Mouse (Mus musculus) kidney, postnatal 0 days (tissue): ENCODE results near the gene Fam117a. TPM values are rescaled to one million over a fixed set of nuclear protein-coding genes. Genes with fewer than 3 reads are reported as not detected.

Experiments
- ATAC-seq: fragments of 200-750 bp; cut with Nextera tagmentation; replicated peaks from 2 replicates; pipeline ENCODE4 v1.8.0; 2017; ENCODE audit warnings: low read depth, moderate number of reproducible peaks, moderate TSS enrichment, moderate library complexity; ENCODE audit not compliant: low FRiP score
- DNase-seq: peaks from one replicate; pipeline ENCODE4 v3.0.0-alpha.2; 2016; ENCODE audit warnings: low spot score
- H3K27ac ChIP-seq: fragments of 300-500 bp; sonication (generic); 2 replicates; pipeline ENCODE4 v1.5.1; 2014; ENCODE audit warnings: mild to moderate bottlenecking
- H3K27me3 ChIP-seq: fragments of 300-500 bp; sonication (generic); 2 replicates; pipeline ENCODE4 v1.6.1; 2014; ENCODE audit warnings: low read length, mixed read lengths; ENCODE audit not compliant: insufficient read depth
- H3K36me3 ChIP-seq: fragments of 300-500 bp; sonication (generic); 2 replicates; pipeline ENCODE4 v1.6.1; 2014; ENCODE audit warnings: low read length, mixed read lengths; ENCODE audit not compliant: insufficient read depth
- H3K4me1 ChIP-seq: fragments of 300-500 bp; sonication (generic); replicated peaks from 2 replicates; pipeline ENCODE4 v1.6.1; 2014; ENCODE audit warnings: antibody characterized with exemption, low read length, mixed read lengths; ENCODE audit not compliant: insufficient read depth
- H3K4me2 ChIP-seq: fragments of 300-500 bp; sonication (generic); 2 replicates; pipeline ENCODE4 v1.6.1; 2014; ENCODE audit warnings: mild to moderate bottlenecking, low read length, moderate library complexity, mixed read lengths
- H3K4me3 ChIP-seq: fragments of 300-500 bp; sonication (generic); replicated peaks from 2 replicates; pipeline ENCODE4 v1.5.1; 2014; ENCODE audit warnings: low read depth, low read length
- H3K9ac ChIP-seq: fragments of 300-500 bp; sonication (generic); 2 replicates; pipeline ENCODE4 v1.6.1; 2014; ENCODE audit warnings: low read depth, low read length
- H3K9me3 ChIP-seq: fragments of 300-500 bp; sonication (generic); replicated peaks from 2 replicates; pipeline ENCODE4 v1.6.1; 2016; ENCODE audit warnings: low read length, inconsistent platforms, mixed read lengths
- CTCF ChIP-seq: IDR thresholded peaks from 2 replicates; pipeline ENCODE4 v1.5.1; 2016; ENCODE audit warnings: antibody characterized with exemption, low read depth, mild to moderate bottlenecking, moderate library complexity
- whole genome bisulfite sequencing: fragments of 180-500 bp; shearing (Covaris S2); extraction: QIAGEN DNeasy Blood & Tissue Kit; methylation state at CpG from one replicate; pipeline ENCODE4 v1.1.7; 2014; 5-methylcytosine and 5-hydroxymethylcytosine counted together
- polyA plus RNA-seq: library from polyadenylated mRNA; unstranded; fragments of >200 nt; fragmentation: Nextera tagmentation; extraction: Ambion mirVana; gene quantifications from 2 replicates; pipeline ENCODE4 v1.2.1, GENCODE M21; 2015

Fam117a gene
- polyA plus RNA-seq, 1 experiment from 2014 or later, result 10.0 TPM

DNA sequence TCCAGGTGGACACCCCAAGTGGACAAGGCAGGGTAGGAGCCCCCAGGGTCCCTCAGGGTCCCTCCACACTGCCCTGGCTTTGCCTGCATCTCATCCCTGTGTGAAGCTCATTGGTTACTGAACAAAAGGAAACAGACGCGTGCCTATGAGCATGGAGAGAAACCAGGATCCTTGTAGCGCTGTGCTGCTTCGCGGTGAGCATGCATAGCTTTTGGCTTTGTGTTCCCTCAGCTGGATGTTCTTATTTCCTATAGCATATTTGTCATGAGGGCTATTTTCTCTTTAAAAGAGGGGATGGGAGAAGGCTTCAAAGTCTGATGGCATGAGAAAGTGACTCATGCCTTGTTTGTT, 18.8 kb downstream of the Fam117a start:
- Histone ChIP-seq H3K36me3 (no peaks in the 10 kb centered on the region), H3K4me1 (no peaks in the 10 kb centered on the region), H3K4me3 (no peak overlapping the region), H3K9me3 (no peaks in the 10 kb centered on the region), H3K9ac (no peak overlapping the region), H3K27ac (no peak overlapping the region), H3K4me2 (no peak overlapping the region), H3K27me3 (no peaks in the 10 kb centered on the region)
- 93% methylated on average over 5 of the region's 5 CpGs for WGBS
- no peak for TF ChIP-seq CTCF
- ATAC-seq (no peak), DNase-seq (no peak)

DNA sequence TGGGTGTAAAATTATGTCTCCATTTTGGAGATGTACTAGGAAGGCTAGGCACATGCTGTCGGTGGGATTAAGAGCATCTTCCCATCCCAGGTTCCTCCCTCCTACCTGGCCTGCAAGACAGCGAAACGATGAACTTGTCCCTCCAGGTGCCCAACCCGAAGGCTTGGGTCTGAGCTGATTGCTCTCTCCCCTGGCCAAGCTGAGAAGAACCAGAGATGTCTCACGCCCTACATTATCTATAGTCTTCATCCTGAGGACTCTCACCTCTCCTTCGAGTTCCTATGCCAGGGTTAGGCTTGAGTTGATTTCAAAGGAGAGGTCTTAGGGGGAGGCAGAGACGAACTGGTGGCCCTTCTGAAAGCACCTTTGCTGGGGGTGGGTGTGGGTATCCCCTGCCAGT, 19.2 kb downstream of the Fam117a start:
- Histone ChIP-seq H3K36me3 (no peaks in the 10 kb centered on the region), H3K9ac (no peak overlapping the region), H3K9me3 (no peaks in the 10 kb centered on the region), H3K4me2 (no peak overlapping the region), H3K4me3 (no peak overlapping the region), H3K27me3 (no peaks in the 10 kb centered on the region), H3K4me1 (no peaks in the 10 kb centered on the region), H3K27ac (no peak overlapping the region)
- DNase-seq (no peak), ATAC-seq (no peak)
- WGBS, result 92% methylated on average over 7 of the region's 7 CpGs
- TF ChIP-seq CTCF, result no peak

DNA sequence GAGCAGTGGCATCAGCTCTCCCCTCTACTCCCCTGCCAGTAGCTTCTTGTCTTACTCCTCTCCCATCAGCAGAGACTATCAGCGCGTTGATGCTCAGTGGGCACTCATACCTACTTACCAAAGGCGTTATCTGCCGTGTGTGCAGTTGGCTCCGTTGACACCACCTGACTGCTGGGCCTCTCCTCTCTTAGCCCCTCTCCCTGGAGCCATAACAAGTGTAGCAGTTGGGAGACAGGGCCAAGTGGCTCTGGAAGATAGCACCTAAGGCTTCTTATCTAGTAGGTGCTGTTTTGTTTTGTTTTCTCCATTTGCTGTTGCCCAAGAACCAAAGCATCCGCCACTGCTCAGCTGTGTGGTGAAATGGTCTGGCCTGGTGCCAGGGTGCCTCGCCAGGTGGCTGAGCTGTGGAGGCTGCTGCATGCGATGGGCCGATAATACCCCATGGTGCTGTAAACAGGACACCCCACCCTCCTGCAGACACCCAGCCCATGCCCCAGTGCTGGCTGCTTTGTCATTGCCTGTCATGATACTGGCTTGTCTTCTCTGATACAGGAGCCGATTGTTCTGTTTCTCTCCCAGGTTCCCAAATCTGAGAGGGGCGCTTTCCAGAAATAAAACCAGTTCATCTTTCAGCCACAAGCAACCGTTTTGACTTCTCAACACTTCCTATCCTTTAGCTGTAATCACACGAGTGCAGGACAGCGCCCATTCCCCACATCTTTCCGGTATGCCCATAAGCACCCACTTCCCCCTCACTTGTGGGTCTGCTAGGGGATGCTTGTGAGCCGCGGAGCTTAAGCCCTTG, 19.9 kb downstream of the Fam117a start:
- Histone ChIP-seq H3K4me1 (no peaks in the 10 kb centered on the region), H3K27ac (no peak overlapping the region), H3K9me3 (no peaks in the 10 kb centered on the region), H3K36me3 (no peaks in the 10 kb centered on the region), H3K27me3 (no peaks in the 10 kb centered on the region), H3K4me2 (no peak overlapping the region), H3K4me3 (no peak overlapping the region), H3K9ac (no peak overlapping the region)
- TF ChIP-seq CTCF, result no peak
- WGBS, result 80% methylated on average over 17 of the region's 17 CpGs
- ATAC-seq, result no peak
- DNase-seq, result no peak

DNA sequence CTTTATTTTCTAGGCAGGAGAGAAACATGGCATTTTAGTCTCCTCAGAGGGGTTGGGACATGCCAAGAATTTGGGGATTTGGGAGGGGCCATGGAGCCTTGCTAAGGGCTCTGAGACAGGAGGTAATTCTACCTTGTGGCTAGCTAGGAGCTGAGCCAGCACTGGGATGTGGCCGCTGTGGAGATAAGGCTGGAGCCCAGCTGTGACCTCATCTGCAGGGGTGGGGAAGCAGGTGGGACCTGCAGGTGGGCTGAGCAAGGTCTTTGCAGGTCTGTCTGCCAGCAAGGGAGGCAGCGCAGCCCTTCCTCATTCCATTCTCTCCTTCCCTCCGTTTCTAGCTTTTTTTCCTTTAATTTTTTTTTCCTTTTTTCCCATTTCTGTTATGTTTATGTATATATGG, 21.4 kb downstream of the Fam117a start:
- H3K27me3 ChIP-seq, result no peaks in the 10 kb centered on the region
- H3K9ac ChIP-seq, result no peak overlapping the region
- no peak for DNase-seq
- H3K27ac ChIP-seq, result no peak overlapping the region
- no peak overlapping the region for H3K4me3 ChIP-seq
- ATAC-seq, result no peak
- H3K4me1 ChIP-seq, result no peaks in the 10 kb centered on the region
- H3K4me2 ChIP-seq, result no peak overlapping the region
- no peaks in the 10 kb centered on the region for H3K36me3 ChIP-seq
- no peak for TF ChIP-seq CTCF
- WGBS, result 53% methylated on average over 3 of the region's 3 CpGs
- no peaks in the 10 kb centered on the region for H3K9me3 ChIP-seq

DNA sequence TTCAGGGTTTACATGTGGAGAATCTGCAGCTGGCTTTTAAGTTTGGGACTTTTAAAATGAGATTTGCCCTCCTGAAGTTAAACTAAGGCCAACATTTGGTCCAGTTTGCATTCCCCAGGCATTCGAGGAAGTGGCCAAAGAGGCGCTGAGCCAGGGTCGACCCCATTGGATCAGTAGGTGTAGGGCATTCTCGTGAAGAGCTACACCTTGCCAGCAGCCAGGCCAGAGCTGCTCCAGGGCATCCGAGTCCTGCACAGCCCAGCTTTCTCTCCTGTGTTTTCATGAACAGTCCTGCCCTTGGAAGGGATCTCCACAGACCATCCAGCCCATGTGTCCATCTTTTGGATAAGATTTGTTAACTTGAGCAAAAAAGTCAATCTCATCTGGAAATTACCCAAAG, 27.6 kb downstream of the Fam117a start:
- Histone ChIP-seq H3K27me3 (no peaks in the 10 kb centered on the region), H3K4me1 (0 out of 2 replicates have a peak, but pooled peaks cover 9% of the 10 kb centered on the region), H3K9me3 (no peaks in the 10 kb centered on the region), H3K9ac (no peak overlapping the region), H3K4me3 (no peak overlapping the region), H3K36me3 (no peaks in the 10 kb centered on the region), H3K4me2 (no peak overlapping the region), H3K27ac (no peak overlapping the region)
- 86% methylated on average over 5 of the region's 5 CpGs for WGBS
- no peak for TF ChIP-seq CTCF
- ATAC-seq, result no peak
- no peak for DNase-seq

DNA sequence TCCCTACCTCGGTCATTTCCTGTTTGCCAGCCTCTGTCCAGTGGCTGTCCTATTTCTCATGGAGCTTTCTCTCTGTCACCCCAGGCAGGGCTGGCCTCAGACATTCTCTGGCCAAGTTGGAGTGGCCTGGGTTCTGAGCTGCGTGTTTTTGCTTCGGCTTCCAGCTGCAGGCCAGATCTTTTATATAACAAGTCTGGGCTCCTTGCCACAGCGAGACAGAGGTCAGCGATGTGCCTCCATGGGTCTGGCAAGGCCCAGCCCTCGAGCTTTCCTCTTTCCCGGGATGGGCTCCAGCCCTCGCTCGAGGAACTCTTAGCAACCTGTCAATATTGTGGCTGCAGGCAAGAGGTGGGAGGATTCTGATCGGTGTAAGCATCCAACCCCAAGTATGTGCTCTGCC, 28.8 kb downstream of the Fam117a start:
- Histone ChIP-seq H3K36me3 (no peaks in the 10 kb centered on the region), H3K4me3 (no peak overlapping the region), H3K9me3 (no peaks in the 10 kb centered on the region), H3K9ac (no peak overlapping the region), H3K4me1 (0 out of 2 replicates have a peak, but pooled peaks cover 14% of the 10 kb centered on the region), H3K27me3 (no peaks in the 10 kb centered on the region), H3K27ac (0 out of 2 replicates have a peak overlapping the region, but pooled peaks have one; percentile 8), H3K4me2 (no peak overlapping the region)
- no peak for ATAC-seq
- WGBS, result 57% methylated on average over 10 of the region's 10 CpGs
- DNase-seq, result peak; percentile 64
- TF ChIP-seq CTCF, result no peak
